Mouse (Mus musculus) thymus, adult 2 months (tissue): ENCODE data around the gene Fbxl13.

Experiments
- CTCF ChIP-seq: fragments of 200-500 bp; IDR thresholded peaks from 2 replicates; pipeline ENCODE4 v1.5.1; 2012; ENCODE audit warnings: mild to moderate bottlenecking, control low read depth, low read length, moderate library complexity, borderline replicate concordance; ENCODE audit not compliant: control insufficient read depth, poor library complexity, insufficient read depth; ENCODE audit errors: extremely low read depth
- POLR2A ChIP-seq: fragments of 200-500 bp; IDR thresholded peaks from 2 replicates; pipeline ENCODE4 v1.6.1; 2012; ENCODE audit warnings: mild to moderate bottlenecking, low read length, control low read depth, moderate library complexity; ENCODE audit not compliant: control insufficient read depth, poor library complexity, insufficient read depth; ENCODE audit errors: extremely low read depth

DNA sequence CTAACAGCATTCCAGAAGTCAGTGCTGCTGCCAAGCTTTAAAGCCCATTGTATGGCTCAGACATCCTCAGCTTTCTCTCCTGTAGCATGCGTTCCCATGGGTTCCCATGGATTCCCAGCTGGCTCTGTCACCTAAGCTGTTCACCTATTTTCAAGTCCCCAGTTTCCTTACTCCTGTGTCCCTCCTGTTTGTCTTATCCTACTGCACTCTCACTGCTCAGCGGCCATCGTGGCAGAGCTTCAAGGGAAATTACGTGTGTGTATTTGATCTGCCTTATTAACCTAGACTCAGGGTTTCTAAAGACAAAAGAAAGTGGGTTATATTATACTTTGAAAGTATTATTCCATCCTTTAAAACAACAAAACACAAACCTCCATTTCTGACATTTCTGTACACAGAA, 156.3 kb downstream of the Fbxl13 start:
- TF ChIP-seq CTCF (no peak), POLR2A (no peak)
